Mouse (Mus musculus) neural tube, embryonic 12.5 days (tissue): ENCODE results near the gene Tmem117. TPM values are rescaled to one million over a fixed set of nuclear protein-coding genes. Genes with fewer than 3 reads are reported as not detected.

ENCODE experiments used
- ATAC-seq: fragments of 200-750 bp; cut with Nextera tagmentation; 2 replicates; pipeline ENCODE4 v1.8.0; 2017; ENCODE audit warnings: low read depth, mild to moderate bottlenecking, moderate TSS enrichment, moderate library complexity; ENCODE audit not compliant: low FRiP score
- H3K27ac ChIP-seq: fragments of 300-500 bp; sonication (generic); 2 replicates; pipeline ENCODE4 v1.5.1; 2016
- H3K27me3 ChIP-seq: fragments of 300-500 bp; sonication (generic); replicated peaks from 2 replicates; pipeline ENCODE4 v1.6.1; 2016; ENCODE audit warnings: mild to moderate bottlenecking
- H3K36me3 ChIP-seq: fragments of 300-500 bp; sonication (generic); 2 replicates; pipeline ENCODE4 v1.6.1; 2016; ENCODE audit warnings: mild to moderate bottlenecking
- H3K4me1 ChIP-seq: fragments of 300-500 bp; sonication (generic); 2 replicates; pipeline ENCODE4 v1.6.1; 2016
- H3K4me2 ChIP-seq: fragments of 300-500 bp; sonication (generic); replicated peaks from 2 replicates; pipeline ENCODE4 v1.6.1; 2016; ENCODE audit warnings: mild to moderate bottlenecking
- H3K4me3 ChIP-seq: fragments of 300-500 bp; sonication (generic); 2 replicates; pipeline ENCODE4 v1.5.1; 2016
- H3K9ac ChIP-seq: fragments of 300-500 bp; sonication (generic); 2 replicates; pipeline ENCODE4 v1.6.1; 2016; ENCODE audit warnings: mild to moderate bottlenecking
- H3K9me3 ChIP-seq: fragments of 300-500 bp; sonication (generic); 2 replicates; pipeline ENCODE4 v1.6.1; 2016; ENCODE audit warnings: mild to moderate bottlenecking
- WGBS: fragments of 180-500 bp; shearing (Covaris S2); methylation state at CpG from one replicate; pipeline ENCODE4 v1.1.7; 2016; 5-methylcytosine and 5-hydroxymethylcytosine counted together
- polyA plus RNA-seq: library from polyadenylated mRNA; unstranded; fragments of >200 nt; fragmentation: Nextera tagmentation; extraction: Ambion mirVana; gene quantifications from 2 replicates; pipeline ENCODE4 v1.2.1, GENCODE M21; 2016

Tmem117 gene
- polyA plus RNA-seq, 1 experiment from 2014 or later: 6.5 TPM

DNA sequence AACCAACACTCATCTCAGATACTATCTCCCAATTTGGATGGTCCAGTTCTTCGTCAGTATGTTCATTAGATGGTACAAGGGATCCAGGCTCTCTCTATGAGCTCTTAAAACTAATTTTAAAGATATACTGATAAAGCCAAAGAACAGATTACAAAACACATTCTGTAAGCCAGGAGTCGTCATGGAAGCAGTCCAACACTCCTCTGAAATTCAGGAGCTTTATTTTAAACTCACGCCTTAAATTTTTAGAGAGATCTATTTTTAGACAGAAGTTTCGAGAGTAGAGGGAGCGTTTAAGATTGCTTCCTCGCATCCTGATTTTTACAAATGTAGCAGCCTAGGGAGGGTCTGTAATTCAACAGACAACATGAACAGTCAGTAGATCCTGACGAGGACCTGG is 393.2 kb downstream of the Tmem117 start:
- H3K4me2 ChIP-seq: no peak overlapping the region
- no peaks in the 10 kb centered on the region for H3K4me1 ChIP-seq
- H3K9ac ChIP-seq: no peak overlapping the region
- no peak overlapping the region for H3K27ac ChIP-seq
- WGBS: 92% methylated on average over 7 of the region's 7 CpGs
- H3K9me3 ChIP-seq: no peaks in the 10 kb centered on the region
- no peaks in the 10 kb centered on the region for H3K36me3 ChIP-seq
- no peak for ATAC-seq
- H3K27me3 ChIP-seq: no peaks in the 10 kb centered on the region
- no peak overlapping the region for H3K4me3 ChIP-seq

DNA sequence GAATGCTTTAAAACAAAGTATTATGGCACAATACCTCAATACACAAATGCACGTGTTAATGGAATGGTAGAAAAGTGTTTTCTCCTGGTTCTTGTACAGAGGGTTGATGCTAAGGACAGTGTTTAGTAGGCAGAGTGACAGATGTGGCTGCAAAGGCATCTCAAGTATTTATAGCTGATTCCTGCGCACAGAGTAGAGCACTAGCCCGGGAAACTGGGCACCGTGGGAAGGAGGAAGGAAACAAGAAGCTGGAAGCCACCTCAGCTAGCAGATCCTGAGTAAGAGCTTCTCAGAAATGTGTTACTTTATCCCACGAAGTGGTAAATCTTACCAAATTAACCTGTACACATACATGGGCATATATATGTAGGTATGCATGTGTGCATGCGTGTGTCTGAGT is 395.4 kb downstream of the Tmem117 start:
- Histone ChIP-seq H3K4me2 (no peak overlapping the region), H3K9me3 (no peaks in the 10 kb centered on the region), H3K36me3 (no peaks in the 10 kb centered on the region), H3K27me3 (no peaks in the 10 kb centered on the region), H3K27ac (no peak overlapping the region), H3K4me1 (peaks cover 7% of the 10 kb centered on the region; the same call in 1 of the 2 replicates), H3K4me3 (no peak overlapping the region), H3K9ac (no peak overlapping the region)
- no peak for ATAC-seq
- WGBS: 65% methylated on average over 6 of the region's 6 CpGs

DNA sequence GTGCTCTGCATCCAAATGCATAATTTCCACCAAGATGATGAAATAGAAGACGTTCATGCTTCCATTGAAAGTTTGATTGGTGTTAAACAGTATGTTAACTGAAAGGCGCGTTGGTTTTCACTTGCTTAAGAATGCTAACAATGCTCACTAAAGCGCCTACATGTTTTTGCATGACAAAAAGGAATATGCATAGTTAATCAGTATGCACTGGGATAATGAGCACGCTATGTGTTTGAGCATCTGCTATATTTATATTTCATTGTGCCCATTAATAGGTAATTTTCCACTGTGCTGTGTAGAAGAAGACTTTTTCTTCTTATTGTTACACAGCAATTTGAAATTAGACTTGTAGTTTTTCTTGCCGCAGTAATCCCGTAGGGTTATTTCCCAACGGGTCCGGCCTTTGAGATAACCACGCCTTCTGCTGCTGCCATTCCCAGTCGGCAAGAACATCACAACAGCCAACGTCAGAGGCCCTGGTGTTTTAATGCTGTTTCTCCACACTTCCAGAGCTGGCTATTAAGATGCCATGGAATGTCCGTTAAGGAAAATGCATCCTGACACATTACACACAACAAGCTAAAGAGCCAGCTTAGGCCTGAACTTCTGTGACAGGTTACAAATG is 399.9 kb downstream of the Tmem117 start:
- no peaks in the 10 kb centered on the region for H3K27me3 ChIP-seq
- peaks cover 8% of the 10 kb centered on the region; the same call in 1 of the 2 replicates for H3K4me1 ChIP-seq
- no peaks in the 10 kb centered on the region for H3K9me3 ChIP-seq
- H3K4me3 ChIP-seq: no peak overlapping the region
- WGBS: 70% methylated on average over 13 of the region's 13 CpGs
- H3K36me3 ChIP-seq: no peaks in the 10 kb centered on the region
- H3K4me2 ChIP-seq: no peak overlapping the region
- no peak overlapping the region for H3K27ac ChIP-seq
- no peak for ATAC-seq
- H3K9ac ChIP-seq: no peak overlapping the region

DNA sequence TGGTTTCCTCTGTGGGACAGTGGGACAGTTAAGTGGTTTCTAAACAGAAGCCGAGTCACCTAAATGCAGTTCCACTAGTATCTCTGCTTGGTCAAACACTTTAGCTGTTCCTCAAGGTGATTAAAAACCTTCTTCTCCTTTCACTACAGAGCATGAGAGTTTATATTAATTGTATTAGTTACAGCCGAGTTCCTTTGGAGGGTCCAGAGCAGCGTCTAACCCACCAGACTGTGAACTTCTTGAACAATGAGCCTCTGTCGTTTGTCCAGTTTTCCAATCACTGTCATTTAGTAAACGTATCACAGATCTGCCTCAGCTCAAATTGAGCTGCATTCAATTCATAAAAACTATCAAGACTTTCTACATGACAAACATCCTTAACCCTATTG is 400.4 kb downstream of the Tmem117 start:
- H3K27ac ChIP-seq: no peak overlapping the region
- ATAC-seq: no peak
- H3K4me3 ChIP-seq: no peak overlapping the region
- H3K36me3 ChIP-seq: no peaks in the 10 kb centered on the region
- peaks cover 8% of the 10 kb centered on the region; the same call in 1 of the 2 replicates for H3K4me1 ChIP-seq
- no peaks in the 10 kb centered on the region for H3K27me3 ChIP-seq
- no peaks in the 10 kb centered on the region for H3K9me3 ChIP-seq
- H3K4me2 ChIP-seq: no peak overlapping the region
- 80% methylated on average over 5 of the region's 5 CpGs for WGBS
- H3K9ac ChIP-seq: no peak overlapping the region

DNA sequence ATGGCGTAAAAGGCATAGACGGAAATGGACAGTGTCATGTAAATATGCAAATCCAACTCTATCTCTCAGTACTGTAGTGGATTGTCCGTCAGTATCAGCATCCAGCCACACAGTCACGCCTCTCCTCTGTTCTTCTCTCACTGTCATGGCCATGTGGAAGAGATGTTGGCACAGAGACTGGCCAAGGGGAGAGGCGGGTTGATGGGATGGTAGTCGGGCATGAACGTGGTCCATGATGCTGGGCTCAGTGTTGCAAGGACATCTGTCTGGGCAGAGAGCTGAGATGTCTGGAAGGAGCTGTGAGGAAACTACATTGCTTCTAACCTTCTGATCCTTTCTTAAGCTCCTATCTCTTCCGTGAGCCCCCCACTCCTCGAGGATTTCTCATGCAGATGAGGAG is 413.4 kb downstream of the Tmem117 start:
- 86% methylated on average over 9 of the region's 9 CpGs for WGBS
- H3K4me2 ChIP-seq: no peak overlapping the region
- no peaks in the 10 kb centered on the region for H3K4me1 ChIP-seq
- no peak overlapping the region for H3K9ac ChIP-seq
- ATAC-seq: no peak
- no peak overlapping the region for H3K27ac ChIP-seq
- H3K9me3 ChIP-seq: no peaks in the 10 kb centered on the region
- no peaks in the 10 kb centered on the region for H3K36me3 ChIP-seq
- H3K4me3 ChIP-seq: no peak overlapping the region
- H3K27me3 ChIP-seq: no peaks in the 10 kb centered on the region

DNA sequence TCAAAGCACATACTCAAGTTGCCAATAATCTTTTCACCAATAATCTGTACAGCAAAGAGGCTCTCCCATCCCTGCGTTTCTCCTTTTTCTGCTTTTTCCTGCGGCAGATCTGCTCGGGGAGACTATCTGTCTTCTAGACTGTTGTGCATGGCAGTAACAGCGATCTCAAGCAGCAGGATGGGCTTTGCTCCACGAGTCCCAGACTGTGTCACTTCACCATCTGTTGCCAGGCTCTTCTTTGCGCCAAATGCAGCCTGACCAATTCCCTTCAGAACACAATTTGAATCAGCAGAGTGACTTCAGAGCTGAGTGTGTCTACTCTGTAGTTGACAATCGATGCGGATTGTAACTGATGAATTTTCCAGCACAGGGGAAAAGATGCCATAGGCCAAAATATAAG is 415.0 kb downstream of the Tmem117 start:
- no peaks in the 10 kb centered on the region for H3K4me1 ChIP-seq
- H3K36me3 ChIP-seq: no peaks in the 10 kb centered on the region
- H3K27ac ChIP-seq: no peak overlapping the region
- no peak overlapping the region for H3K9ac ChIP-seq
- H3K27me3 ChIP-seq: no peaks in the 10 kb centered on the region
- WGBS: 74% methylated on average over 8 of the region's 8 CpGs
- H3K9me3 ChIP-seq: no peaks in the 10 kb centered on the region
- no peak overlapping the region for H3K4me2 ChIP-seq
- ATAC-seq: no peak
- H3K4me3 ChIP-seq: no peak overlapping the region

DNA sequence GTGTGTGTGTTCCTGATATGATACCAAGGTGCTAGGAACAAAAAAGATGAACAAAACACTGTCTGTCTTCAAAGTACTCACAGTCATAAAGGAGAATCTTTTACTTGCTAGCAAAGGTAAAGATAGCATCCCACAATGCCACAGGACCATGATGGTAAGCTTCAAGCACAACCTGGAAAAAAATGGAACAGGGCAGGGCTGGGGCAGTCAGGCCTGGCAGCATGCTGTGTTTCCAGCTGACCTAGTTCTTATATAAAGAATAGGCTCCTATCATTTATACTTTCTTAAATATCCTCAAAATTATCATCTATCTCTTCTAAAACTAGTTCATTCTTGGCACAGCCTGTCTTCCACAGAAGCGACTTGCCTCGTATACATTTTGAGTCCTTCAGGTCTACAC is 418.5 kb downstream of the Tmem117 start:
- no peak for ATAC-seq
- Histone ChIP-seq H3K27me3 (no peaks in the 10 kb centered on the region), H3K4me3 (no peak overlapping the region), H3K4me2 (no peak overlapping the region), H3K27ac (no peak overlapping the region), H3K9ac (no peak overlapping the region), H3K4me1 (no peaks in the 10 kb centered on the region), H3K36me3 (no peaks in the 10 kb centered on the region), H3K9me3 (no peaks in the 10 kb centered on the region)
- WGBS: 69% methylated on average over 2 of the region's 2 CpGs

DNA sequence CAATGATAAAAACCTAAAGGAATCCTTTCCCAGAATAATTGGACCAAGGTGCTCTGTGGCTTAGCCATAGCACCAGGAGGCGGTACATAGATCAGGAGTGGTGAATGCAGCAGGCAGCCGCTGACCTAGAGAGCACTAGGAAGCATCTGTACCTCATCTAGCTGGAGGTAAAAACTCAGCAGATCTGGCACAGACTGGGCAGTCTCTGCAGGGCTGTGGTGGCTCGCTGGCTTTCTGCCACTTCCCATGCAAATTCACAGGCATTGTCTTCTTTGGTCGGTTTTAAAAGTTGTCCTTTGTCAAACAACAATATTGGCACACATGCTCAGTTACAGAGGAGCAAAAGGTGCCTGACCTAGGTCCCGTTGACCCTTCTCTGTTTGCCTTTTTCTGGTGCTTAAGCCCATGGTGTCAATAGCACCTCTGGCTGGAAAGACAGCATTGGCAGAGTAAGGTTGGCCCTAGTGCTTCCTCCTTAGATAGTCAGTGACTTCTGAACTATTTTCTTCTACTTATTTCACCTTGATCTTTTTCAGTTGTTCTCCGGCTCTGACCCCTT is 420.2 kb downstream of the Tmem117 start:
- Histone ChIP-seq H3K27ac (no peak overlapping the region), H3K4me1 (no peaks in the 10 kb centered on the region), H3K9me3 (no peaks in the 10 kb centered on the region), H3K27me3 (no peaks in the 10 kb centered on the region), H3K36me3 (no peaks in the 10 kb centered on the region), H3K4me2 (no peak overlapping the region), H3K9ac (no peak overlapping the region), H3K4me3 (no peak overlapping the region)
- WGBS: 73% methylated on average over 6 of the region's 6 CpGs
- no peak for ATAC-seq

DNA sequence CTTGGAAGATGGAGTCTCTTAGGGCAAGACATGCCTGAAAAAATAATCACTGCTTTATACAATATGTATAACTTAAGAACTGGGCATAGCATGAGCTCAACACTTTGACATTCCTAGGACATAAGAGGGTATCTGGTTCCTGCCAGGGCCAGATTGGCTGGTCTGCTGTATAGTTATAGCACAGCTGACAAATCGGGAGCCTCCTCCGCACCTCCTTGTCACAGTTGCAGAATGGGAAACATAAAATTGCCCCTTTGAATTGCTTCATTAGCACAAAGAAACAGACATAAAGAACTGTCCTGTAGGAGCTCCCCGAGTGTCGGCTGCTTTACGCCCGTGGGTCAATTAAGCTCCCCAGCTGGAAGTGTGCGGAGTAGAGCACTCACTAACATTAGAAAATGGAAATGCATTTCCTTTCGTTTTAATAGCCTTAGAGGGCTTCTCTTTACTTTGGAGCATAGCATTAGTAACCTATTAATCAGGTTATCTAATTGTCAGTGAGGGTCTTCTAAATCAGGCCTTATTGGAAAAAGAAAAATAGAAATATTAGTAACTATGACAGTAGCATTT is 426.1 kb downstream of the Tmem117 start:
- WGBS: 18% methylated on average over 8 of the region's 8 CpGs
- Histone ChIP-seq H3K36me3 (no peaks in the 10 kb centered on the region), H3K4me2 (no peak overlapping the region), H3K4me1 (peaks cover 15% of the 10 kb centered on the region; the same call in 1 of the 2 replicates), H3K27ac (no peak overlapping the region), H3K9me3 (no peaks in the 10 kb centered on the region), H3K27me3 (no peaks in the 10 kb centered on the region), H3K4me3 (no peak overlapping the region), H3K9ac (no peak overlapping the region)
- ATAC-seq: 0 out of 2 replicates have a peak, but pooled peaks have one; percentile 50

DNA sequence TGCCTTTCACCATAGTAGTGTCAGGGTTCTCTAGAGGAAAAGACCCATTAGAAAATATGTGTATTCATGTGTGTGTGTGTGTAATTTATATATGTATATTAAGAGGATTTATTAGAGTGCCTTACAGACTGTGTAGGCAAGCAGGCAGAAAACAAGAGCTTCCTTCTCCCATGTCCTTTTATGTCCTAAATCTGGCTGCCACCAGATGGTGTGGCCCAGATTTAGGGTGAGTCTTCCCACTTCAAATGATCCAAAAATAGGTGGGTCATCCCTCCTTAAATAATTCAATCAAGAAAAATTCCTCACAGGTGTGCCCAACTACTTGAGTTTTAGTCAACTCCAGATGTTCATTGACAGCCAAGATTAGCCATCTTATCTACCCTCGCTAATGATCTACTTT is 439.0 kb downstream of the Tmem117 start:
- no peak overlapping the region for H3K4me2 ChIP-seq
- 92% methylated on average over 1 of the region's 1 CpGs for WGBS

DNA sequence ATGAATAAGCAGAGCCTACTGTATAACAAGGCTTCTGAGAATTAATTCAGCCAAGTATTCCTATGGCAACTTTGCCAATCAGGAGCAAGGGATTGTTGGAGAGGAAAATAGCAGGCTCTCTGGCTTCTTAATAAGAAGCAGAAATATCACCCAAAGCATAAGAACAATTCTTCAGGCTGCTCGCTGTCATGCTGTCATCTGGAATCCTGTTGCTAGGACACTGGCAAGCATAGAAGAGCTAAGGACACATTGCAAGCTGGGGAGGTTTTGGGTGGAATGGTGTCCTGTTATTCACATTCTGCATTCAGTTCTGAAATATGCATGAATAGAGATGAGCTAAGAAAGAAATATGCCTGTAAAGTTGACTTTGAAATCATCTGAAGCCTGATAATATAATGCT is 439.8 kb downstream of the Tmem117 start:
- ATAC-seq: no peak
- H3K27me3 ChIP-seq: no peaks in the 10 kb centered on the region
- H3K9ac ChIP-seq: no peak overlapping the region
- H3K27ac ChIP-seq: no peak overlapping the region
- H3K4me2 ChIP-seq: no peak overlapping the region
- 78% methylated on average over 1 of the region's 1 CpGs for WGBS
- 0 out of 2 replicates have a peak, but pooled peaks cover 3% of the 10 kb centered on the region for H3K4me1 ChIP-seq
- no peaks in the 10 kb centered on the region for H3K36me3 ChIP-seq
- H3K4me3 ChIP-seq: no peak overlapping the region
- no peaks in the 10 kb centered on the region for H3K9me3 ChIP-seq

More for the DNA sequence above, 439.0 kb downstream of the Tmem117 start:
- no peak overlapping the region for H3K27ac ChIP-seq
- H3K9me3 ChIP-seq: no peaks in the 10 kb centered on the region
- H3K4me1 ChIP-seq: 0 out of 2 replicates have a peak, but pooled peaks cover 3% of the 10 kb centered on the region
- H3K9ac ChIP-seq: no peak overlapping the region
- H3K27me3 ChIP-seq: no peaks in the 10 kb centered on the region
- no peaks in the 10 kb centered on the region for H3K36me3 ChIP-seq
- no peak for ATAC-seq
- no peak overlapping the region for H3K4me3 ChIP-seq

DNA sequence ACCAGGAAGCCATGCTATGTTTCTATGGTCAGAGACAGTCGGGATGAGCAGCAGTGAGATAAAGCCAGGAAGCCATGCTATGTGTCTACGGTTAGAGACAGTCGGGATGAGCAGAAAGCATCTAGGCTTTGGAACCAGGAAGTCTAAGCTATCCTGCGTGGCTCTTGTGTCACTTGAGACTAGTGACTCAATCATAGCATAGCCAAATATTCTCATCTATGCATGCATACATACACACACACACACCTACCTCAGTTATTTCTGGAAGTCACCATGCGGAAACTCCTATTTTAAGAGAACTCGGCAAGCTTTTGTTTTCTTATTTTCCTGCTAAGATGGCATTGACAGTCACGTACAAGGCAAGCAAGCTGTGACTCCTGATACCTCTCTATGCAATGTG is 441.8 kb downstream of the Tmem117 start:
- H3K9me3 ChIP-seq: no peaks in the 10 kb centered on the region
- 93% methylated on average over 7 of the region's 7 CpGs for WGBS
- no peak for ATAC-seq
- no peaks in the 10 kb centered on the region for H3K36me3 ChIP-seq
- no peak overlapping the region for H3K4me3 ChIP-seq
- H3K9ac ChIP-seq: no peak overlapping the region
- no peaks in the 10 kb centered on the region for H3K27me3 ChIP-seq
- no peak overlapping the region for H3K4me2 ChIP-seq
- H3K27ac ChIP-seq: no peak overlapping the region
- 0 out of 2 replicates have a peak, but pooled peaks cover 3% of the 10 kb centered on the region for H3K4me1 ChIP-seq

DNA sequence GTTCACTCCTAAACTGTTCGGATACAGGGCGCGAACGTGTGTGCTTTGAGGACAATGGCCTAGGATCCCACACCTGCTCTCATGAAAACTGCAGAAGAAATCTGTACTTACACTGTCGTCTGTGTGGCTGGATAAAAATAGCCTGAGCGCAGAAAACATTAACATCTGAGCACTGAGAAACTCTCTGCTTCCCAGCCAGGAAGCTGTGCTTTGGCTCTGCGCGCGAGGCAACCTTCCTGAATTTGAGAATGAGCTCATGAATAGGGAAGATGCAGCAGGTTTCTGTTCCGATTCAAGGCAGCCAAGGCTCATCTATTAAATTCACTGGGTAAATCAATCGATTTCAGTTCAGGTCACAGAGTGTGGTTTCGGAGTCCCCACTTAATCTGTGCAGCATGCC is 446.3 kb downstream of the Tmem117 start:
- Histone ChIP-seq H3K27ac (no peak overlapping the region), H3K27me3 (no peaks in the 10 kb centered on the region), H3K4me3 (no peak overlapping the region), H3K4me2 (no peak overlapping the region), H3K4me1 (no peaks in the 10 kb centered on the region), H3K9ac (no peak overlapping the region), H3K36me3 (no peaks in the 10 kb centered on the region), H3K9me3 (no peaks in the 10 kb centered on the region)
- ATAC-seq: no peak
- WGBS: 77% methylated on average over 12 of the region's 12 CpGs
